Mouse (Mus musculus): ENCODE measurements at regions not wholly inside any gene's neighbourhood (a gene's known extent, or its start where the extent isn't known, plus 50 kb on each side); places are given as distances from the start of the nearest gene placed in this dataset.

DNA sequence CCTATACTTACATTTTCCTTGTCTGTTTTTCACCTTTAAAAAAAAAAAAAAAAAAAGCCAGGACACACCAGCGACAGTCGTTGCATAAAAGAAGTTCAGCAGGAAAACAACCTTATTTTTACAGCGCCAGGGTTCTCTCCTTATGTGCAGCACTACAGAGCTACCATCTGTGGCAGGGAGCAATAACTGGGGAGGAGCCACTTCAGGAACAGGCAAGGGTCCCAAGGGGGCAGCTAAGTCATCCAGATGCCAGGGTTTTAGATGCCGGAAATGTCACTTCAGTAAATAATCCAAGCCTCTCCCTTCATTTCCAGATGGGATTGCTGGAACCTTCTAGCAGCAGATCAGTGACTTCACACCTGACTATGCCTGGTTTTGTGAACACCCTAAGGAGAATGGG, 923.1 kb upstream of the Jmjd1c start:
- TF ChIP-seq MAFK (IDR thresholded peaks at IDR 0.05; ENCODE audit: insufficient read depth, low read depth, low read length) (no peak), HCFC1 (IDR thresholded peaks at IDR 0.05; ENCODE audit: borderline replicate concordance, insufficient read depth, low read length) (no peak)
